Mouse (Mus musculus) embryonic facial prominence, embryonic 14.5 days (tissue): ENCODE data around the gene Atic. TPM values are rescaled to one million over a fixed set of nuclear protein-coding genes. Genes with fewer than 3 reads are reported as not detected.

ENCODE experiments used
- ATAC-seq: fragments of 200-750 bp; cut with Nextera tagmentation; 2 replicates; pipeline ENCODE4 v1.8.0; 2017; ENCODE audit warnings: low read depth, moderate number of reproducible peaks, moderate TSS enrichment
- DNase-seq: peaks from one replicate; pipeline ENCODE4 v3.0.0-alpha.2; 2015; ENCODE audit warnings: low spot score
- H3K27ac ChIP-seq: fragments of 300-500 bp; sonication (generic); replicated peaks from 2 replicates; pipeline ENCODE4 v1.5.1; 2014; ENCODE audit warnings: low read depth, mild to moderate bottlenecking, low read length, moderate library complexity
- H3K27me3 ChIP-seq: fragments of 300-500 bp; sonication (generic); replicated peaks from 2 replicates; pipeline ENCODE4 v1.6.1; 2014; ENCODE audit warnings: low read length; ENCODE audit not compliant: control insufficient read depth, insufficient read depth
- H3K36me3 ChIP-seq: fragments of 300-500 bp; sonication (generic); 2 replicates; pipeline ENCODE4 v1.6.1; 2014; ENCODE audit warnings: low read length, mixed read lengths; ENCODE audit not compliant: control insufficient read depth, insufficient read depth
- H3K4me1 ChIP-seq: fragments of 300-500 bp; sonication (generic); 2 replicates; pipeline ENCODE4 v1.6.1; 2014; ENCODE audit warnings: antibody characterized with exemption, low read length; ENCODE audit not compliant: control insufficient read depth, insufficient read depth
- H3K4me2 ChIP-seq: fragments of 300-500 bp; sonication (generic); 2 replicates; pipeline ENCODE4 v1.6.1; 2014; ENCODE audit warnings: low read depth, mild to moderate bottlenecking, low read length, moderate library complexity, mixed read lengths
- H3K4me3 ChIP-seq: fragments of 300-500 bp; sonication (generic); 2 replicates; pipeline ENCODE4 v1.5.1; 2014; ENCODE audit warnings: low read depth, mild to moderate bottlenecking, low read length
- H3K9ac ChIP-seq: fragments of 300-500 bp; sonication (generic); 2 replicates; pipeline ENCODE4 v1.6.1; 2014; ENCODE audit warnings: low read depth, mild to moderate bottlenecking, low read length, moderate library complexity, mixed read lengths
- H3K9me3 ChIP-seq: fragments of 300-500 bp; sonication (generic); 2 replicates; pipeline ENCODE4 v1.6.1; 2016; ENCODE audit warnings: low read length; ENCODE audit not compliant: control insufficient read depth
- WGBS: fragments of 180-500 bp; shearing (Covaris S2); extraction: QIAGEN DNeasy Blood & Tissue Kit; methylation state at CpG from one replicate; pipeline ENCODE4 v1.1.7; 2014; 5-methylcytosine and 5-hydroxymethylcytosine counted together
- polyA plus RNA-seq: library from polyadenylated mRNA; unstranded; fragments of >200 nt; fragmentation: Nextera tagmentation; extraction: Ambion mirVana; gene quantifications from 2 replicates; pipeline ENCODE4 v1.2.1, GENCODE M21; 2014

Atic gene
- polyA plus RNA-seq, 1 experiment from 2014 or later, result 53.8 TPM

GRCm38 (mm10) chr1:71580408-71580807, 23.5 kb downstream of the Atic start:
- no peaks in the 10 kb centered on the region for H3K9me3 ChIP-seq
- DNase-seq (no peak), ATAC-seq (no peak)
- no peaks in the 10 kb centered on the region for H3K4me1 ChIP-seq
- peaks cover 67% of the 10 kb centered on the region for H3K36me3 ChIP-seq
- 91% methylated on average over 12 of the region's 12 CpGs for WGBS
- H3K4me3 ChIP-seq, result no peak overlapping the region
- no peaks in the 10 kb centered on the region for H3K27me3 ChIP-seq
- no peak overlapping the region for H3K27ac ChIP-seq
- H3K4me2 ChIP-seq, result no peak overlapping the region
- no peak overlapping the region for H3K9ac ChIP-seq

GRCm38 (mm10) chr1:71583302-71583701, 26.4 kb downstream of the Atic start:
- ATAC-seq (no peak), DNase-seq (no peak)
- H3K4me1 ChIP-seq, result no peaks in the 10 kb centered on the region
- no peak overlapping the region for H3K27ac ChIP-seq
- no peaks in the 10 kb centered on the region for H3K27me3 ChIP-seq
- peaks cover 67% of the 10 kb centered on the region for H3K36me3 ChIP-seq
- 96% methylated on average over 8 of the region's 8 CpGs for WGBS
- H3K4me2 ChIP-seq, result no peak overlapping the region
- H3K4me3 ChIP-seq, result no peak overlapping the region
- H3K9me3 ChIP-seq, result no peaks in the 10 kb centered on the region
- H3K9ac ChIP-seq, result no peak overlapping the region

DNA sequence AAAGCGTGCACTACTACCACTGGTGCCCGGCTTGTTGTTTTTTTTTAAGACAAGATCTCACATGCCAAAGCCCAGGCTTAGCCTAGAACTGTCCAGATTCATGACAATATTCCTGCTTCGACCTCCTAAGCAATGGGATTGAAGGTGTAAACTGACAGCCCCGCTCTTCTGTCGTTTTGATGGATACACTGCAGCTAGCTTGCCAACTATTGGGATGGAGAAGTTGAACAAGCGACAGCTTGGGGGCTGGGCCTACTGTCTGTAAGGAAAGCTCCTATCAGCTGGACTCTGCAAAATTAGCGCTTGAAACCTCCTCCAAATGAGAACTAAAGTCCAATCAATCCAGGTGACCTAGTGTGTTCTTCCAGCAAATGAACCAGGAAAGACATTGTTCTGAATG, 26.9 kb downstream of the Atic start:
- no peak overlapping the region for H3K4me2 ChIP-seq
- H3K4me3 ChIP-seq, result no peak overlapping the region
- H3K36me3 ChIP-seq, result peaks cover 67% of the 10 kb centered on the region
- 92% methylated on average over 7 of the region's 7 CpGs for WGBS
- no peaks in the 10 kb centered on the region for H3K27me3 ChIP-seq
- H3K4me1 ChIP-seq, result no peaks in the 10 kb centered on the region
- DNase-seq (no peak), ATAC-seq (no peak)
- no peak overlapping the region for H3K9ac ChIP-seq
- H3K9me3 ChIP-seq, result no peaks in the 10 kb centered on the region
- no peak overlapping the region for H3K27ac ChIP-seq

- H3K27ac ChIP-seq, result no peak overlapping the region
- no peaks in the 10 kb centered on the region for H3K9me3 ChIP-seq
- no peak for DNase-seq
- no peaks in the 10 kb centered on the region for H3K4me1 ChIP-seq
- WGBS, result 92% methylated on average over 7 of the region's 7 CpGs
- no peak overlapping the region for H3K4me3 ChIP-seq
- no peaks in the 10 kb centered on the region for H3K27me3 ChIP-seq
- no peak overlapping the region for H3K9ac ChIP-seq
- no peak overlapping the region for H3K4me2 ChIP-seq
- peaks cover 77% of the 10 kb centered on the region for H3K36me3 ChIP-seq
- no peak for ATAC-seq
Measured at GRCm38 (mm10) chr1:71586658-71587057, 29.7 kb downstream of the Atic start.

GRCm38 (mm10) chr1:71590038-71590437, 33.1 kb downstream of the Atic start:
- Histone ChIP-seq H3K27me3 (no peaks in the 10 kb centered on the region), H3K4me3 (no peak overlapping the region), H3K9ac (no peak overlapping the region), H3K4me2 (no peak overlapping the region), H3K36me3 (peaks cover 96% of the 10 kb centered on the region), H3K4me1 (no peaks in the 10 kb centered on the region), H3K27ac (no peak overlapping the region), H3K9me3 (no peaks in the 10 kb centered on the region)
- no peak for ATAC-seq
- DNase-seq, result no peak
- 97% methylated on average over 11 of the region's 11 CpGs for WGBS

DNA sequence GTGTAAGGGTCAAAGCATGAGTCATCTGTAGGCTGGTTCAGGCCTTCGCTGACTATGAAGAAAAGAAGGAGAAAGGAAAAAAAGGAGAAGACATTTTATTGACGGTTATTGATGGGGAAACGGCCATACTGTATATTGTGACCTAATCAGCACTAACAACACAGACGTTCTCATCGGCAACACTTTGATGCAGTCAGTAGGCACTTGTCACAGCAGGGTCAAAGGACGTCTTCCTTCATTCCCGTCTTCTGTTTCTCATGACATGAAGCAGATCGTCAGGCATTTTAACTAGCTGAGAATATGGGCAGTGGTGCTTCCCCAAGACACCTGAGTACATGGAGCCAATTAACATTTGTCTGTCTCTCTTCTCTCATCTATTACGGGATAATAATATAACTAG, 36.2 kb downstream of the Atic start:
- WGBS, result 90% methylated on average over 9 of the region's 9 CpGs

DNA sequence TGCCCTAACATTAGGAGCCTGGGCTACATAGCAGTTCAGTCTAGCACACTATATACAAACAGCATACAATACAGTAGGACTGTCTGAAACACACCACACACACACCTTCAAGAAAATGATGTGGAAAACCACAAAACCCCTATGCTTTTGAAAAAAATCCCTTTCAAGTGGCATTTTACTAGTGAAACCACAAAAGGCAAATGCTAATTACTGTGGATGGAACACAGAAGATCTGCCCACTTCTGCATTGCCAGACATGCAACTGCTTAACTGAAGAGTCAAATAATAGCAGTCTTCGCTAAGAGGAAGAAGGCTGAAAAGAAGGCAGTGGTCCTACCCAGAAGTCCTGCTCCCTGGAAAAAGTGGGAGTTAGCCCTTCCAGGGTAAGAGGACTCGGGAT, 37.3 kb downstream of the Atic start:
- Histone ChIP-seq H3K9me3 (no peaks in the 10 kb centered on the region), H3K36me3 (peaks cover 96% of the 10 kb centered on the region), H3K4me3 (no peak overlapping the region), H3K4me1 (no peaks in the 10 kb centered on the region), H3K4me2 (no peak overlapping the region), H3K27me3 (no peaks in the 10 kb centered on the region), H3K27ac (no peak overlapping the region), H3K9ac (no peak overlapping the region)
- DNase-seq (no peak), ATAC-seq (no peak)
- WGBS, result 78% methylated on average over 2 of the region's 2 CpGs

More for the DNA sequence above, 36.2 kb downstream of the Atic start:
- ATAC-seq (no peak), DNase-seq (no peak)
- Histone ChIP-seq H3K4me2 (no peak overlapping the region), H3K4me1 (no peaks in the 10 kb centered on the region), H3K4me3 (no peak overlapping the region), H3K9ac (no peak overlapping the region), H3K36me3 (peaks cover 96% of the 10 kb centered on the region), H3K27ac (no peak overlapping the region), H3K9me3 (no peaks in the 10 kb centered on the region), H3K27me3 (no peaks in the 10 kb centered on the region)

GRCm38 (mm10) chr1:71595365-71595764, 38.4 kb downstream of the Atic start:
- H3K4me2 ChIP-seq, result no peak overlapping the region
- ATAC-seq, result no peak
- H3K27me3 ChIP-seq, result no peaks in the 10 kb centered on the region
- 95% methylated on average over 4 of the region's 4 CpGs for WGBS
- H3K4me1 ChIP-seq, result no peaks in the 10 kb centered on the region
- H3K9ac ChIP-seq, result no peak overlapping the region
- no peak overlapping the region for H3K27ac ChIP-seq
- H3K4me3 ChIP-seq, result no peak overlapping the region
- H3K9me3 ChIP-seq, result no peaks in the 10 kb centered on the region
- H3K36me3 ChIP-seq, result peaks cover 95% of the 10 kb centered on the region
- DNase-seq, result no peak

DNA sequence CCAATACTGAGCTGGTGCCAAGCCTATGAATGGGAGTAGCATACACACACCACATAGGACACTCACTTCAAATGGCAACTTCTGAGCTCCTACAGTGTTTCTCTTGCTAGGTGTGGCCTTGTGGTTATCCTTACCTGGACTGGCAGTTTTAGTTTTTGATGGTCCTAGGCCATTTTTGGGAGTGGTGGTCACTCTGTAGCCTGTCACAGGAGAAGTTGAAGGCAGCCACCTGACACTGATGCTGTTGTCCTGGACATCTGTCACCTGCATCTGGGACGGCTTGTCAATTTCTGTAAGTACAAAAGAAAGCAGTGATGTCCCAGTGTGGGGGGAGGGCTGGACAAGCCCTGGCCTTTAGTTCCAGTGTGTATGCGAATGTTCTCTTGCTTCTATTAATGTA, 48.8 kb downstream of the Atic start:
- H3K4me2 ChIP-seq, result no peak overlapping the region
- DNase-seq (no peak), ATAC-seq (no peak)
- H3K27me3 ChIP-seq, result no peaks in the 10 kb centered on the region
- no peak overlapping the region for H3K9ac ChIP-seq
- H3K36me3 ChIP-seq, result peaks cover 96% of the 10 kb centered on the region
- no peak overlapping the region for H3K4me3 ChIP-seq
- 86% methylated on average over 2 of the region's 2 CpGs for WGBS
- no peaks in the 10 kb centered on the region for H3K4me1 ChIP-seq
- no peaks in the 10 kb centered on the region for H3K9me3 ChIP-seq
- no peak overlapping the region for H3K27ac ChIP-seq
